Mouse (Mus musculus) lung, postnatal 4 days (tissue): ENCODE measurements around the gene Pigk.
"Not testable (repeated sequence)": the region's sequence is repeated elsewhere in the genome, so short reads cannot be mapped to it uniquely, and the experiment has no call there.

Experiments
- DNase-seq, 2 experiments: peaks; one replicate each; pipeline ENCODE4 v3.0.0; 2021

Gene Pigk

GRCm38 (mm10) chr3:152776363-152776762, 62.5 kb downstream of the Pigk start:
- DNase-seq: no peak

GRCm38 (mm10) chr3:152776872-152777540, 63.1 kb downstream of the Pigk start:
- DNase-seq: no peak

GRCm38 (mm10) chr3:152779819-152780218, 65.9 kb downstream of the Pigk start:
- DNase-seq: no peak

- peak; percentile 51 to 74 for DNase-seq
These were observed 69.9 kb downstream of the Pigk start for GRCm38 (mm10) chr3:152783792-152784191.

GRCm38 (mm10) chr3:152784353-152784752, 70.5 kb downstream of the Pigk start:
- DNase-seq: not testable (repeated sequence)

GRCm38 (mm10) chr3:152788301-152788953, 74.5 kb downstream of the Pigk start:
- not testable (repeated sequence) for DNase-seq

- no peak for DNase-seq
These were observed 78.7 kb downstream of the Pigk start for GRCm38 (mm10) chr3:152792601-152793000.

- no peak for DNase-seq
These were observed 79.1 kb downstream of the Pigk start for GRCm38 (mm10) chr3:152793006-152793405.

GRCm38 (mm10) chr3:152796216-152796615, 82.3 kb downstream of the Pigk start:
- DNase-seq: no peak

- DNase-seq: no peak
These were observed 83.5 kb downstream of the Pigk start for GRCm38 (mm10) chr3:152797354-152797753.

GRCm38 (mm10) chr3:152799738-152800431, 86.0 kb downstream of the Pigk start:
- DNase-seq: peak in 1 of 2 experiments; percentile 18

GRCm38 (mm10) chr3:152813905-152814304, 100.0 kb downstream of the Pigk start:
- DNase-seq: no peak

GRCm38 (mm10) chr3:152815110-152815509, 101.2 kb downstream of the Pigk start:
- DNase-seq: no peak

GRCm38 (mm10) chr3:152820406-152820805, 106.5 kb downstream of the Pigk start:
- DNase-seq: no peak

- peak; percentile 80 for DNase-seq
These were observed 107.3 kb downstream of the Pigk start for GRCm38 (mm10) chr3:152821202-152821601.

GRCm38 (mm10) chr3:152831377-152831776, 117.5 kb downstream of the Pigk start:
- DNase-seq: no peak

GRCm38 (mm10) chr3:152831974-152832373, 118.1 kb downstream of the Pigk start:
- DNase-seq: no peak

- DNase-seq: no peak
These were observed 118.5 kb downstream of the Pigk start for GRCm38 (mm10) chr3:152832436-152832835.

- DNase-seq: no peak
These were observed 123.5 kb downstream of the Pigk start for GRCm38 (mm10) chr3:152837407-152837806.

- no peak for DNase-seq
These were observed 124.0 kb downstream of the Pigk start for GRCm38 (mm10) chr3:152837938-152838337.

GRCm38 (mm10) chr3:152841264-152841663, 127.4 kb downstream of the Pigk start:
- no peak for DNase-seq

GRCm38 (mm10) chr3:152842648-152843047, 128.7 kb downstream of the Pigk start:
- no peak for DNase-seq

- DNase-seq: no peak
These were observed 130.0 kb downstream of the Pigk start for GRCm38 (mm10) chr3:152843925-152844324.
